Mouse (Mus musculus): Measurements from ENCODE around the gene Kcnd3. TPM values are rescaled to one million over a fixed set of nuclear protein-coding genes. Genes with fewer than 3 reads are reported as not detected.

The Kcnd3 gene
- polyA plus RNA-seq, 1 experiment from 2014 or later, result 0.24 TPM

DNA sequence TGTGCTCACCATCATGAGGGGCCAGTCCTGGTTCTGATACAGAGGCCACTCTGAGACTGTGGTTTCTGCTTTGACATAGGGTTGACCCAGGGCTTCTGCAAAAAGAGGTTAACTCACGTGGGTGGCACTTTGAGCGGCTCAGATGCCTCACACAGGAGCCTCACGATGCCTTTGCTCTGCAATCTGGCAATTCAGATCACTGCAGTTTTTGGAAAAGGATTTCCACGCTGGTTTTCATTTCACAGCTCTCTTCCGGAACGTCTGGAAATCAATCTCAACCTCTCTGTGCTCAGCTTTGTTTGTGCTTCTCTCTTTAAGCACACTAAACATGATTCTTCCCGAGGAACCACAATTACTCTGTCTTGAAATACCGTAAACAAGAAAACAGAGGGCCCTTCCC, 14.4 kb downstream of the Kcnd3 start:
- no peak overlapping the region for H3K4me3 ChIP-seq (replicated peaks)
- no peaks in the 10 kb centered on the region for H3K27me3 ChIP-seq
- WGBS, result 65% methylated on average over 8 of the region's 8 CpGs
- no peak for ATAC-seq (ENCODE audit: insufficient number of reproducible peaks, insufficient read depth, low FRiP score, low TSS enrichment, low read depth)
- no peak overlapping the region for H3K4me2 ChIP-seq
- H3K9ac ChIP-seq (replicated peaks), result no peak overlapping the region
- H3K4me1 ChIP-seq (replicated peaks), result no peaks in the 10 kb centered on the region
- no peaks in the 10 kb centered on the region for H3K9me3 ChIP-seq
- H3K27ac ChIP-seq, result no peak overlapping the region
- H3K36me3 ChIP-seq, result no peaks in the 10 kb centered on the region

DNA sequence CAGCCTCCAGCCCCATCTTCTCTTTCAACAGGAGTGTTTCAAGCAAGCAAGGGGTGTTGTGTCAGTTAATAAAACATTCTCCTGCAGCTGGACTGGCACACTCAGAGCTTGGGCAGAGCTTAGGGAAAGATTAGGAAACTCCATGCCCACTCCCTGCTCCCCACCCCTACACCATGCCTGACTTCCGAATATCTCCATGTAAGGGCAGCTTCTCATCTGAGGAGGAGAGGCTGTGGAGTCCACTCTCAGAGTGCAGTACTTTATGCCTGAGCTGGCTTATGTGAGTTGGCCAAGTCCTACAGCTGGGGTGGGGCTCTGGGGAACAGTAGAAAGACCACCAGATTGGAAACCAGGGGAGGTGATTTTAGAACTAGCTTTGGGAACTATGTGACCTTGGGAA, 20.4 kb downstream of the Kcnd3 start:
- H3K4me3 ChIP-seq (replicated peaks), result no peak overlapping the region
- WGBS, result 75% methylated on average over 1 of the region's 1 CpGs
- H3K36me3 ChIP-seq, result no peaks in the 10 kb centered on the region
- H3K4me2 ChIP-seq, result no peak overlapping the region
- H3K27me3 ChIP-seq, result no peaks in the 10 kb centered on the region
- H3K9ac ChIP-seq (replicated peaks), result no peak overlapping the region
- no peaks in the 10 kb centered on the region for H3K4me1 ChIP-seq (replicated peaks)
- no peak for ATAC-seq (ENCODE audit: insufficient number of reproducible peaks, insufficient read depth, low FRiP score, low TSS enrichment, low read depth)
- no peak overlapping the region for H3K27ac ChIP-seq
- H3K9me3 ChIP-seq, result no peaks in the 10 kb centered on the region

DNA sequence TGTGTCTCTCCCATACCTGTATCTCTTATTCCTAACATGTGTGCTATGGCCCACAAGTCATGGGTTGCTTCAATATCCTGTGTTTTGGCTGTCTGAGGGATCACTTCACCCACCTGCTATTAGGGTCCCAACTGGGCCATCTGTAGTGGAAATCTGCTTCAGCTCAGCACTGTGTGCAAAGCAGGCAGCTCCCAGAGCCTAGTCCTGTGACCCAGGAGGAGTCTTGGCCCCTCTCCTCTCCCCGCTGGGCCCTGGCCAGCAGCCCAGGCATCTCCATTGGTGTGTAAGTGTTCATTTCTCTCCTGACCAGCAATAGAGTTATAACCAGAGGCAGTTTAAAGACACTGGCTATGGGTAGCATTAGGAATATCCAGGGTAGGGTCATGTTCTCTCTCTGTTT, 24.3 kb downstream of the Kcnd3 start:
- Histone ChIP-seq H3K9ac (replicated peaks) (no peak overlapping the region), H3K9me3 (no peaks in the 10 kb centered on the region), H3K4me1 (replicated peaks) (no peaks in the 10 kb centered on the region), H3K4me3 (replicated peaks) (no peak overlapping the region), H3K4me2 (no peak overlapping the region), H3K27ac (no peak overlapping the region), H3K27me3 (no peaks in the 10 kb centered on the region), H3K36me3 (no peaks in the 10 kb centered on the region)
- 74% methylated on average over 1 of the region's 1 CpGs for WGBS
- no peak for ATAC-seq (ENCODE audit: insufficient number of reproducible peaks, insufficient read depth, low FRiP score, low TSS enrichment, low read depth)

DNA sequence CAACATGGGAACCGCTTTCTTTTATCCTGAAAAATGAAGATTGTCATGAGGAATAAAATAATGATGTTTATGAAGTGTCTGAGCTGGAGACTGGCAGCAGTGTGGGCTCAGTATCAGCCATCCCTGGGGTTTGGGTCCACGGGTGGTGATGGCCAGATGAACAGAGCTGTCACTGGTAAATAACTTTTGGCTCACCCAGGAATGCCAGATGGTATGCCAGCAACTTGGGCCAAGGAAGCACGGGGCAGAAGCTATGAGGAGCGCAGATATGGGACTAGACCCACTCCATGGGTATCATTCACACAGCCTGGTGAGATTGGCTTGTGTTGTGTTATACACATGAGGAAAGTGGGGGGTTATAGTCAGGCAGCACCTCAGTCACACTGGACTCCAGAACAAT, 26.7 kb downstream of the Kcnd3 start:
- H3K27me3 ChIP-seq, result peaks cover 4% of the 10 kb centered on the region; the same call in 1 of the 2 replicates
- H3K27ac ChIP-seq, result no peak overlapping the region
- H3K4me2 ChIP-seq, result no peak overlapping the region
- 88% methylated on average over 4 of the region's 4 CpGs for whole genome bisulfite sequencing
- H3K4me3 ChIP-seq (replicated peaks), result no peak overlapping the region
- ATAC-seq (ENCODE audit: insufficient number of reproducible peaks, insufficient read depth, low FRiP score, low TSS enrichment, low read depth), result no peak
- H3K4me1 ChIP-seq (replicated peaks), result no peaks in the 10 kb centered on the region
- H3K9me3 ChIP-seq, result no peaks in the 10 kb centered on the region
- no peaks in the 10 kb centered on the region for H3K36me3 ChIP-seq
- no peak overlapping the region for H3K9ac ChIP-seq (replicated peaks)

DNA sequence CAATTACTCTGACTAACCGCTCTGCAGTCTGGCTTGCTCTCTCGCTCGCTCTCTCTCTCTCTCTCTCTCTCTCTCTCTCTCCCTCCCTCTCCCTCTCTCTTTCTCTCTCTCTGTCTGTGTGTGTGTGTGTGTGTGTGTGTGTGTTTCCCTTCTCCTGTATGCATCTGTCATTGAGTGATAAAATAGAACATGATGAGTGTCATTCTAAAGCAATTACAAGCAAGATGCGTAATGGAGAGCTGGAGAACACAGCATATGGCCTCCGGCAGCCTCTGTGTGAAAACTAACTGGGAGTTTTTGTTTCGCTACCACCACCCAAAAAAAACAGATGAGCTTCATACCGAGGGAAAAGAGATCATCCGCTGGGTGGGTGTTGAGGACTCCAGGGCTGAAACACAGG, 29.3 kb downstream of the Kcnd3 start:
- no peak overlapping the region for H3K27ac ChIP-seq
- WGBS, result 81% methylated on average over 8 of the region's 8 CpGs

DNA sequence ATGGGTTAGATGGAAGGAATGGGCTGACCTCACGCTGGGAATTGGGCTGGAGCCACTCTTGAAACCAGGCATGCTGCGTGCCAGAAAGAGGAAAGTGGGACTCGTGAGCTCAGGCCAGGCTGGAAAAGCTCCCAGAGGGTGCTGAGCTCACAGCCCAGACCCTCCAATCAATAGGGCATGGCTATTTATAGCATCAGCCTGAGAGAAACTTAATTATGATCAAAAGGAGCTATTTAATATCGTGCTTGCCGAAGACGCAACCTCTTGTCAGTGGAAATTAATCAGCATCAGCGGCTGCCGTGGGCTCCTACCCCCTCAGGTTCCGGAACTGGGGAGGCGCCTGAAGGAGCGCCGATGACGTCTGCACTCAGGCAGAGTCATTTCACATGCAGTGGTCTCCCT, 31.5 kb downstream of the Kcnd3 start:
- no peaks in the 10 kb centered on the region for H3K9me3 ChIP-seq
- WGBS, result 73% methylated on average over 13 of the region's 13 CpGs
- H3K4me2 ChIP-seq, result no peak overlapping the region

More for the DNA sequence above, 29.3 kb downstream of the Kcnd3 start:
- peaks cover 21% of the 10 kb centered on the region for H3K27me3 ChIP-seq
- H3K9ac ChIP-seq (replicated peaks), result no peak overlapping the region
- H3K4me3 ChIP-seq (replicated peaks), result no peak overlapping the region
- H3K4me1 ChIP-seq (replicated peaks), result no peaks in the 10 kb centered on the region
- ATAC-seq (ENCODE audit: insufficient number of reproducible peaks, insufficient read depth, low FRiP score, low TSS enrichment, low read depth), result no peak
- no peaks in the 10 kb centered on the region for H3K36me3 ChIP-seq
- no peaks in the 10 kb centered on the region for H3K9me3 ChIP-seq
- no peak overlapping the region for H3K4me2 ChIP-seq

DNA sequence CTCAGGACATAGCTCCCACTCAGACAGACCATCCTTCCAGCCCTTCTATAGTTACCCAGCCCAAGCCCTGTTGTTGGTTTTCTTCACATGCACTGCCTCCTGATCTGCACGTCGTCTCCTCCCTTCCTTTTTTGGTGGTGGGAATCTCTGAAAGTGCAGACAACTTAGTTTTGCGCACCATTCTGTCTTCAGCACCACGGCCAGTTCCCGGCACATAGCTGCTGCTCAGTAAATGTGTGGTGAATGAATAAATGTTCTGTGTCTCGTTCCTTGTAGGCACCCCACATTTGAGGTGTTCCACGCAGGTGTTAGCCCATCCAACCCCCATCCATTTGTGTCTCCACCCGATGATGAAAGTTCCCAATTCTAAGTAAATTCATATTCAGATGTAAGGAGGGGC, 35.0 kb downstream of the Kcnd3 start:
- H3K9me3 ChIP-seq, result no peaks in the 10 kb centered on the region
- 39% methylated on average over 8 of the region's 8 CpGs for WGBS
- peaks cover 31% of the 10 kb centered on the region for H3K27me3 ChIP-seq
- no peak overlapping the region for H3K9ac ChIP-seq (replicated peaks)
- no peak for ATAC-seq (ENCODE audit: insufficient number of reproducible peaks, insufficient read depth, low FRiP score, low TSS enrichment, low read depth)
- no peaks in the 10 kb centered on the region for H3K36me3 ChIP-seq
- no peak overlapping the region for H3K4me2 ChIP-seq
- H3K4me1 ChIP-seq (replicated peaks), result no peaks in the 10 kb centered on the region
- H3K4me3 ChIP-seq (replicated peaks), result no peak overlapping the region
- no peak overlapping the region for H3K27ac ChIP-seq

More for the DNA sequence above, 31.5 kb downstream of the Kcnd3 start:
- Histone ChIP-seq H3K36me3 (no peaks in the 10 kb centered on the region), H3K4me3 (replicated peaks) (no peak overlapping the region), H3K27me3 (peaks cover 26% of the 10 kb centered on the region), H3K27ac (no peak overlapping the region), H3K9ac (replicated peaks) (no peak overlapping the region), H3K4me1 (replicated peaks) (no peaks in the 10 kb centered on the region)
- no peak for ATAC-seq (ENCODE audit: insufficient number of reproducible peaks, insufficient read depth, low FRiP score, low TSS enrichment, low read depth)

DNA sequence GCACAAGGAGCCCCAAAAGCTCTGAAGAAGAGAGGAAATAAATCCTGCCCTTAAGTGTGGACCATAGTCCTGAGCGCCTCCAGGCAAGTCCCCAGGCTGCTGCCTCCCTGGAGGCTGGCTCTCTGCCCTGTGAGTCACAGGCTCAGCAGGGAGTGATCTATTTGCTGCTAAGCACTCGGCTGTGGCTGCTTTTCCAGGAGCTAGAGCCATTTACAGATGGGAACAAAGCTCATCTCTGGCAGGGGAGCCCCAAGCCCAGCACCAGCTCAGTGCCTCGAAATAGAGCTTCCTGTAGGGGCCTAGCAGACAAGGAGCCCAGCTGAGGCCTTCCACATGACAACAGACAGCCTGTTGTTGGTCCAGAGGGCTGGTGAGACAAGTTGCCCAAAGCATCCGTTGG, 37.5 kb downstream of the Kcnd3 start:
- no peaks in the 10 kb centered on the region for H3K9me3 ChIP-seq
- peaks cover 40% of the 10 kb centered on the region for H3K27me3 ChIP-seq
- H3K9ac ChIP-seq (replicated peaks), result no peak overlapping the region
- H3K36me3 ChIP-seq, result no peaks in the 10 kb centered on the region
- H3K27ac ChIP-seq, result no peak overlapping the region
- H3K4me1 ChIP-seq (replicated peaks), result 0 out of 2 replicates have a peak, but pooled peaks cover 2% of the 10 kb centered on the region
- WGBS, result 26% methylated on average over 4 of the region's 4 CpGs
- H3K4me3 ChIP-seq (replicated peaks), result no peak overlapping the region
- H3K4me2 ChIP-seq, result no peak overlapping the region
- no peak for ATAC-seq (ENCODE audit: insufficient number of reproducible peaks, insufficient read depth, low FRiP score, low TSS enrichment, low read depth)

DNA sequence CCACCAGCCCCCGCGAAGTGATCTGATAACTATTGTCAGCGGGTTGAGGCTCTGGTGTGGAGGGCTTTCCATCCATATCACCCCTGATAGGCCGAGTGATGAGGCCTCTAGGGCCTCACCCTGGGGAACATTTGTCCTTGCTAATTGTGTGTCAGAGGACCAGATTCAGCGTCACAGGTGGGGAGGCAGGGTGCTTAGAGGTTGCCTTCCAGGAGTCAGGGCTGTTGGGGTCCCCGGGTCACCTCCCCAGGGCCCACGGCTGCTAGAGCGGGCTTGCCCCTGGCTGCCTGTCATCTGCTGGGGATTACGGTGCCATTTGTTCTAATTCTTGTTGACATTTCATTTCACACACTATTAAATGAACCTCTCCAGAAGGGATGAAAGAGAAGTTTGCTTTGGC, 42.8 kb downstream of the Kcnd3 start:
- no peak for ATAC-seq (ENCODE audit: insufficient number of reproducible peaks, insufficient read depth, low FRiP score, low TSS enrichment, low read depth)
- peaks cover 8% of the 10 kb centered on the region for H3K4me1 ChIP-seq (replicated peaks)
- no peaks in the 10 kb centered on the region for H3K36me3 ChIP-seq
- 16% methylated on average over 9 of the region's 9 CpGs for WGBS
- H3K27ac ChIP-seq, result no peak overlapping the region
- H3K9me3 ChIP-seq, result no peaks in the 10 kb centered on the region
- no peak overlapping the region for H3K9ac ChIP-seq (replicated peaks)
- no peak overlapping the region for H3K4me2 ChIP-seq
- peaks cover 35% of the 10 kb centered on the region for H3K27me3 ChIP-seq
- no peak overlapping the region for H3K4me3 ChIP-seq (replicated peaks)

DNA sequence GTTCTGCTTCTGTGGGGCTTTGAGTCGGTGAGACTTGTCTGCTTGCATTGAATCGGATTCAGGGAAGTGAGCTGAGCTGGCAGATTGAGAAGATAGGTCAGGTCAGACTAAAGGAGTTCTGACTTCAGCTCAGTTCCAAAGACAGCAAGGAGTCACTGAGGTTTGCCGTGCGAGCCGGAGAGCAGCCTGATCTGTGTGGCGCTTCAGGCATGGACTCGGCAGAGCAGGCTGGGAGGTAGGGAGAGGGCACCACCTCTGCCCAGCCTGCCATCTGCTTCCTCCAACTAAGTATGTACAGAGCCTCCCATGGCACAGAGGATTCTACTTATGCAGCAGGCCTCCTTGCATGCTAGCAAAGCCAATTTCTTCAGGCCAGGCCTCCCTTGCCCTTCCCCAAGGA, 44.1 kb downstream of the Kcnd3 start:
- H3K36me3 ChIP-seq, result no peaks in the 10 kb centered on the region
- 75% methylated on average over 7 of the region's 7 CpGs for WGBS
- no peaks in the 10 kb centered on the region for H3K9me3 ChIP-seq
- peaks cover 35% of the 10 kb centered on the region for H3K27me3 ChIP-seq
- H3K9ac ChIP-seq (replicated peaks), result no peak overlapping the region
- ATAC-seq (ENCODE audit: insufficient number of reproducible peaks, insufficient read depth, low FRiP score, low TSS enrichment, low read depth), result no peak
- H3K4me1 ChIP-seq (replicated peaks), result peaks cover 8% of the 10 kb centered on the region
- H3K4me3 ChIP-seq (replicated peaks), result no peak overlapping the region
- no peak overlapping the region for H3K4me2 ChIP-seq
- no peak overlapping the region for H3K27ac ChIP-seq

DNA sequence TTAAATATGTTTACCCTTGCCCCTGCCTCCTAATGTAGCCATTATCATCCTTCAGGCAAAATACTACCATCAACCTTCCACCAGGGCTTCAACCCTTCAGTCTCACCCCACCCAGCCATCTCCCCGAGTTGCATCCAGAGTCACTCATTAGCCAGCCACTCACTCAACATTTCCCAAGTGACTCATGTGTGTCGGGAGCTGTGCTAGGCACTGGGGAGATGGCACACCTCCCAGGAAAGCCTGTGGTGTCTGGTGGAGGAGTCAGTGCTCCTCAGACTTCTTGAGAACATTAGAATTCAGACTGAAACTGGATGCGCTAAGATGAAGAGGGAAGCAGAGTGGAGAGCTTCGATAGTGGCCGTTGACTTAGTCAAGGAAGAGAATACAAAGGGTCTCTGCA, 44.8 kb downstream of the Kcnd3 start:
- H3K4me2 ChIP-seq, result no peak overlapping the region
- no peak overlapping the region for H3K9ac ChIP-seq (replicated peaks)
- 90% methylated on average over 5 of the region's 5 CpGs for WGBS
- H3K4me1 ChIP-seq (replicated peaks), result peaks cover 8% of the 10 kb centered on the region
- H3K27me3 ChIP-seq, result peaks cover 31% of the 10 kb centered on the region
- H3K27ac ChIP-seq, result no peak overlapping the region
- H3K36me3 ChIP-seq, result no peaks in the 10 kb centered on the region
- no peaks in the 10 kb centered on the region for H3K9me3 ChIP-seq
- no peak for ATAC-seq (ENCODE audit: insufficient number of reproducible peaks, insufficient read depth, low FRiP score, low TSS enrichment, low read depth)
- H3K4me3 ChIP-seq (replicated peaks), result no peak overlapping the region

DNA sequence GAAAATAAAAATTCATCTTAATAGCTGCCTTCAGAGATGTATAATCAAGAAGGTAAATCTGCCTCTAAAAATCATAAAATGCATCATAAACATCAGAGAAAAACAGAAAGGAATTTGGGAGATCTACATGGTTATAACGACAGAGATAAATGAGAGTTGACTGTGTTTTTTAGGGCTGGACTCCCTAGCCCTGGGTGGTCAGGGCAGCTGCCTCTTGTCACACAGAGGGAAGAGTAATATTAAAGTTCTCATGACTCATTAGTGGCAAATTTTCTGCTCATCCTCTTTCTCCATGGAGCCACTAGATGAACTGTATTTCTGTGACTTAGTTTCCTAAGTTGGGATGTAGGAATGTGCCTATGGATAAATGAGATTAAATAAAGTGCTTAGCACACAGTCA, 48.9 kb downstream of the Kcnd3 start:
- Histone ChIP-seq H3K36me3 (no peaks in the 10 kb centered on the region), H3K4me1 (replicated peaks) (no peaks in the 10 kb centered on the region), H3K9me3 (no peaks in the 10 kb centered on the region), H3K4me3 (replicated peaks) (no peak overlapping the region), H3K4me2 (no peak overlapping the region), H3K27ac (no peak overlapping the region), H3K27me3 (peaks cover 9% of the 10 kb centered on the region; the same call in 1 of the 2 replicates), H3K9ac (replicated peaks) (no peak overlapping the region)
- no peak for ATAC-seq (ENCODE audit: insufficient number of reproducible peaks, insufficient read depth, low FRiP score, low TSS enrichment, low read depth)
- 74% methylated on average over 1 of the region's 1 CpGs for WGBS

Data from limb, embryonic 12.5 days (tissue).